Comparison of ENCODE assay signal across 7 mouse cellular contexts in the genomic region with DNA sequence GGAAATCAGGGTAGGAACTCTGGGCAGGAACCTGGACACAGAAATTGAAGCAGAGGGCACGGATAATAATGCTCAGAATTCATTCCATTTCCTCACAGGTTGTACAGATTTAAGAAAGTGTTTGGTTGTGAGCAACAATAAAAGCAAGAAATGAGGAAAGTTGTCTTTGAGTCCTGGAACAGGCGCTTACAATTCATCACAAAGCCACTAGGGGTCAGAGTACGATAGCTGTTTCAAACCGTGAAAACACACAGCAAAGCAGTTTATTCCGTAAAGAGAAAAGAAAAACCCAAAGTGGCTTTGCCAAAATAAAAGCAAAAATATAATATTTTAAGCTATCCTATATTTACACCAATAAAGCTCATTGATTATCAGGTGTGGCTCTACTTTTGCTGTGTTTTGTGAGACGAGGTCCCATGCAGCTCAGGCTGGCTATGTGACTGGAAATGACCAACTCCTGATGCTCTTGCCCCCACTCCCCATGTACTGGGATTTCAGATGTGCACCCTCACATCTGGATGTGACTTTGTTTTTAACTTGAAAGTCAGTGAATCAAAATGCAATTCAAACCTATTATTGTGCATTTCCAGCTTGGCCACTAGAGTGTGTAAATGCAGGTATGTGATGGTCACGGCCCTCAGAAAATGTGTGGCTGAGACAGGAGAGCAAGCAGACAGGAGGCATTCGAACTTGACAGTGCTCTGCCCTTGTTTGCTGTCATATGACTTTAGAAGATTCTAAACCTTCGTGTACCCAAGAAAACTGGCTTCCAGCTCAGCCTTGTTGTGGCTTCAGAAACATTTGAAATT.
DNase-seq lines count a peak whose midpoint lies in the region; ATAC-seq and TF ChIP-seq lines count a peak whose summit lies in the region.

No protein-coding gene starts in this region.

- TF ChIP-seq POLR2A in small intestine, adult 2 months (IDR thresholded peaks at IDR 0.05; ENCODE audit: low read depth, low read length) = no peak

- no peaks in the 10 kb centered on the region for H3K36me3 ChIP-seq in ES-E14 (ENCODE audit: control insufficient read depth, insufficient read depth, low read length, poor library complexity, severe bottlenecking)
- no peaks in the 10 kb centered on the region for H3K36me3 ChIP-seq in forebrain, postnatal 0 days (ENCODE audit: insufficient read depth)
- H3K36me3 ChIP-seq in lung, postnatal 0 days (ENCODE audit: insufficient read depth, low read length) = no peaks in the 10 kb centered on the region
- no peaks in the 10 kb centered on the region for H3K36me3 ChIP-seq in small intestine, adult 2 months (ENCODE audit: control insufficient read depth, insufficient read depth, low read length)

- no peaks in the 10 kb centered on the region for H3K27me3 ChIP-seq in forebrain, postnatal 0 days (ENCODE audit: insufficient read depth, low read length)
- H3K27me3 ChIP-seq in lung, postnatal 0 days (replicated peaks; ENCODE audit: insufficient read depth, low read length) = no peaks in the 10 kb centered on the region
- no peaks in the 10 kb centered on the region for H3K27me3 ChIP-seq in small intestine, adult 2 months (ENCODE audit: control insufficient read depth, insufficient read depth, low read length)

- TF ChIP-seq CTCF in left cerebral cortex, adult 2 months (IDR thresholded peaks at IDR 0.05) = peak; percentile 76
- peak; percentile 82 for TF ChIP-seq CTCF in forebrain, postnatal 0 days (IDR thresholded peaks at IDR 0.05; ENCODE audit: low read depth)
- TF ChIP-seq CTCF in lung, postnatal 0 days (IDR thresholded peaks at IDR 0.05) = peak; percentile 76
- TF ChIP-seq CTCF in small intestine, adult 2 months (IDR thresholded peaks at IDR 0.05; ENCODE audit: extremely low read depth, insufficient read length, insufficient replicate concordance, low read depth, low read length) = peak; percentile 53; the same call in 1 of the 2 replicates

- no peaks in the 10 kb centered on the region for H3K4me1 ChIP-seq in ES-E14 (ENCODE audit: control insufficient read depth in 2 of 2, insufficient read depth in 2 of 2, low read length in 2 of 2, poor library complexity in 1 of 2)
- no peaks in the 10 kb centered on the region for H3K4me1 ChIP-seq in forebrain, postnatal 0 days (ENCODE audit: insufficient read depth)
- no peaks in the 10 kb centered on the region for H3K4me1 ChIP-seq in lung, postnatal 0 days (ENCODE audit: insufficient read depth, low read depth, low read length)
- H3K4me1 ChIP-seq in small intestine, adult 2 months (ENCODE audit: control insufficient read depth, insufficient read depth, insufficient read length, low read length) = peaks cover 8% of the 10 kb centered on the region; the same call in 1 of the 2 replicates

- H3K9me3 ChIP-seq in ES-E14 (ENCODE audit: control insufficient read depth, insufficient read depth, low read depth, low read length) = no peaks in the 10 kb centered on the region
- H3K9me3 ChIP-seq in forebrain, postnatal 0 days (ENCODE audit: low read length) = no peaks in the 10 kb centered on the region
- no peaks in the 10 kb centered on the region for H3K9me3 ChIP-seq in lung, postnatal 0 days (ENCODE audit: low read length)

- H3K4me3 ChIP-seq in left cerebral cortex, adult 2 months = no peak overlapping the region
- H3K4me3 ChIP-seq in ES-E14 (ENCODE audit: insufficient read depth in 1 of 2, low read depth in 1 of 2, low read length in 2 of 2, poor library complexity in 1 of 2, severe bottlenecking in 1 of 2) = no peak overlapping the region
- no peak overlapping the region for H3K4me3 ChIP-seq in forebrain, postnatal 0 days (ENCODE audit: low read depth, low read length)
- no peak overlapping the region for H3K4me3 ChIP-seq in lung, postnatal 0 days (ENCODE audit: low read depth, low read length)
- no peak overlapping the region for H3K4me3 ChIP-seq in small intestine, adult 2 months (ENCODE audit: low read depth, low read length)

- ATAC-seq in forebrain, postnatal 0 days = peak; percentile 56
- ATAC-seq in lung, postnatal 0 days = no peak

- no peak overlapping the region for H3K9ac ChIP-seq in ES-E14 (ENCODE audit: insufficient read depth, low read depth, low read length, poor library complexity, severe bottlenecking)
- no peak overlapping the region for H3K9ac ChIP-seq in forebrain, postnatal 0 days
- no peak overlapping the region for H3K9ac ChIP-seq in lung, postnatal 0 days (replicated peaks; ENCODE audit: low read depth)

- WGBS in forebrain, postnatal 0 days = 31% methylated on average over 9 of the region's 9 CpGs
- 28% methylated on average over 9 of the region's 9 CpGs for WGBS in lung, postnatal 0 days
- 26% methylated on average over 9 of the region's 9 CpGs for WGBS in small intestine, adult 2 months

- no peak for TF ChIP-seq EP300 in lung, postnatal 0 days (IDR thresholded peaks at IDR 0.05)

- no peak overlapping the region for H3K27ac ChIP-seq in left cerebral cortex, adult 2 months
- no peak overlapping the region for H3K27ac ChIP-seq in ES-E14 (ENCODE audit: insufficient read depth, low read depth, low read length, poor library complexity, severe bottlenecking)
- no peak overlapping the region for H3K27ac ChIP-seq in forebrain, postnatal 0 days (ENCODE audit: low read depth, low read length)
- H3K27ac ChIP-seq in lung, postnatal 0 days (ENCODE audit: low read length) = no peak overlapping the region
- H3K27ac ChIP-seq in small intestine, adult 2 months (ENCODE audit: insufficient read depth, low read depth, low read length) = no peak overlapping the region

- in situ Hi-C loops in ES-E14 (cut with MboI; ENCODE audit: low sequenced_read_pairs in 2 of 2, unreplicated experiment in 2 of 2) = loop anchor here in 1 of 2 experiments (10.0 kb wide), 1 partner anchor 279 kb away; no protein-coding TSS in a partner anchor

- intact Hi-C loops in left cerebral cortex, adult 2 months (cut with DNase I) = loop anchor here (1.0 to 5.0 kb wide), 4 partner anchors 117 to 457 kb away; no protein-coding TSS in a partner anchor
- intact Hi-C loops in left cerebral cortex, postnatal 36 days (cut with DNase I) = loop anchor here (5.0 kb wide), 2 partner anchors 77 to 392 kb away; no protein-coding TSS in a partner anchor

- no peak overlapping the region for H3K4me2 ChIP-seq in forebrain, postnatal 0 days (ENCODE audit: low read depth)
- H3K4me2 ChIP-seq in lung, postnatal 0 days (replicated peaks; ENCODE audit: low read depth, low read length) = no peak overlapping the region

- no peak for DNase-seq in left cerebral cortex, adult 2 months (ENCODE audit: extremely low spot score in 1 of 2, low spot score in 2 of 2)
- no peak for DNase-seq in left cerebral cortex, postnatal 36 days (ENCODE audit: low spot score in 2 of 2)
- no peak for DNase-seq in ES-E14 (ENCODE audit: low read depth, low spot score)
- DNase-seq in brain, adult 2 months (ENCODE audit: low read depth, low spot score) = peak; percentile 73
- peak; percentile 81 for DNase-seq in forebrain, postnatal 0 days
- DNase-seq in lung, postnatal 0 days (ENCODE audit: low spot score) = peak; percentile 38

TF ChIP-seq in ES-E14, 5 proteins besides CTCF, POLR2A, EP300 and RAD21:
- TF ChIP-seq HCFC1 (IDR thresholded peaks at IDR 0.05; ENCODE audit: borderline replicate concordance, insufficient read depth, low read length) (no peak), ZNF384 (IDR thresholded peaks at IDR 0.05; ENCODE audit: low read depth, low read length) (no peak), ZC3H11A (IDR thresholded peaks at IDR 0.05; ENCODE audit: borderline replicate concordance, low read depth, low read length) (peak; percentile 70; the same call in 1 of the 2 replicates), MAFK (IDR thresholded peaks at IDR 0.05; ENCODE audit: insufficient read depth, low read depth, low read length) (peak; percentile 40; the same call in 1 of the 2 replicates)

Comparison
In these comparisons a context has a peak if more than half of its experiments do, and no peak if none do; other contexts are left out.
1. DNase-seq: peak in brain, adult 2 months (single experiment), forebrain, postnatal 0 days (single experiment) and lung, postnatal 0 days (single experiment); none in left cerebral cortex, adult 2 months (0 of 2), left cerebral cortex, postnatal 36 days (0 of 2) and ES-E14 (single experiment).
2. Peak in every context shown above with its lines, with median percentiles within 50 percentile points of each other: CTCF ChIP-seq.